Mouse (Mus musculus) heart, adult 2 months (tissue): ENCODE results near the gene Eid3. TPM values are rescaled to one million over a fixed set of nuclear protein-coding genes. Genes with fewer than 3 reads are reported as not detected.

ENCODE experiments used
- DNase-seq, 2 experiments: peaks; one replicate each; pipeline ENCODE4 v3.0.0; 2021
- H3K27ac ChIP-seq: fragments of 200-600 bp; 2 replicates; pipeline ENCODE4 v1.8.1; 2022
- H3K27me3 ChIP-seq: fragments of 200-500 bp; 2 replicates; pipeline ENCODE4 v1.6.1; 2012; ENCODE audit warnings: mild to moderate bottlenecking, low read length, inconsistent platforms, mixed read lengths; ENCODE audit not compliant: control insufficient read depth, insufficient read depth
- H3K36me3 ChIP-seq: fragments of 200-500 bp; 2 replicates; pipeline ENCODE4 v1.6.1; 2012; ENCODE audit warnings: low read length, inconsistent platforms; ENCODE audit not compliant: control insufficient read depth, insufficient read depth
- H3K4me1 ChIP-seq: fragments of 200-500 bp; 2 replicates; pipeline ENCODE4 v1.6.1; 2011; ENCODE audit warnings: low read length; ENCODE audit not compliant: control insufficient read depth, insufficient read depth
- H3K4me3 ChIP-seq: fragments of 200-600 bp; 2 replicates; pipeline ENCODE4 v1.8.1; 2022
- H3K79me2 ChIP-seq: fragments of 200-500 bp; replicated peaks from 2 replicates; pipeline ENCODE4 v1.6.1; 2012; ENCODE audit warnings: mild to moderate bottlenecking, inconsistent platforms, low read length, moderate library complexity, mixed read lengths; ENCODE audit not compliant: control insufficient read depth, insufficient read depth
- H3K9ac ChIP-seq: fragments of 200-500 bp; 2 replicates; pipeline ENCODE4 v1.6.1; 2012; ENCODE audit warnings: low read depth, mild to moderate bottlenecking, control low read depth, inconsistent platforms, low read length, mixed read lengths
- CTCF ChIP-seq: fragments of 200-600 bp; IDR thresholded peaks from 2 replicates; pipeline ENCODE4 v1.8.1; 2022; ENCODE audit warnings: antibody characterized with exemption, mild to moderate bottlenecking, moderate library complexity
- EP300 ChIP-seq: fragments of 200-500 bp; IDR thresholded peaks from 2 replicates; pipeline ENCODE4 v1.6.1; 2011; ENCODE audit warnings: low read depth, low read length, control low read depth; ENCODE audit not compliant: insufficient read depth
- POLR2A ChIP-seq: fragments of 200-500 bp; IDR thresholded peaks from 2 replicates; pipeline ENCODE4 v1.6.1; 2011; ENCODE audit warnings: mild to moderate bottlenecking, low read depth, low read length, control low read depth; ENCODE audit not compliant: insufficient read depth
- WGBS: fragments of 180-500 bp; shearing (Covaris S2); methylation state at CpG from one replicate; pipeline ENCODE4 v1.1.7; 2018; 5-methylcytosine and 5-hydroxymethylcytosine counted together
- intact Hi-C: fragments of 180-260 bp; cut with DNase I; formaldehyde crosslinking; loops from one replicate; pipeline ENCODE4 v1.15.1; 2025
- polyA plus RNA-seq: library from polyadenylated mRNA; depleted of rRNA; stranded (reverse); fragments of >200 nt; gene quantifications from 2 replicates; pipeline ENCODE4 v1.2.3, GENCODE M21; 2012
- total RNA-seq, 2 experiments: library from RNA; stranded (reverse); gene quantifications; 2 replicates each; pipeline ENCODE4 v1.2.3; 2021

Eid3 gene
- total and polyA plus RNA-seq, 3 experiments, result 0.21 to 0.63 (median 0.45) TPM

GRCm38 (mm10) chr10:82897936-82898335 lies 31.5 kb downstream of the Eid3 start:
- no peaks in the 10 kb centered on the region for H3K27me3 ChIP-seq
- no peak overlapping the region for H3K27ac ChIP-seq
- no peak overlapping the region for H3K4me3 ChIP-seq
- no peaks in the 10 kb centered on the region for H3K36me3 ChIP-seq
- no peaks in the 10 kb centered on the region; the same call in 1 of the 2 replicates for H3K4me1 ChIP-seq
- no peak overlapping the region for H3K9ac ChIP-seq
- TF ChIP-seq EP300 (no peak), CTCF (no peak), POLR2A (no peak)
- no peaks in the 10 kb centered on the region for H3K79me2 ChIP-seq
- intact Hi-C loops, result no loop called here
- no peak for DNase-seq
- WGBS, result 97% methylated on average over 13 of the region's 13 CpGs

GRCm38 (mm10) chr10:82898893-82899292 lies 32.5 kb downstream of the Eid3 start:
- intact Hi-C loops, result no loop called here
- H3K9ac ChIP-seq, result no peak overlapping the region
- WGBS, result 25% methylated on average over 7 of the region's 7 CpGs
- H3K27ac ChIP-seq, result peak overlapping the region; percentile 33
- no peaks in the 10 kb centered on the region for H3K36me3 ChIP-seq
- no peaks in the 10 kb centered on the region for H3K27me3 ChIP-seq
- peak in 1 of 2 experiments; percentile 13 for DNase-seq
- no peaks in the 10 kb centered on the region for H3K79me2 ChIP-seq
- no peak overlapping the region for H3K4me3 ChIP-seq
- no peak for TF ChIP-seq CTCF
- no peak for TF ChIP-seq POLR2A
- TF ChIP-seq EP300, result no peak
- no peaks in the 10 kb centered on the region; the same call in 1 of the 2 replicates for H3K4me1 ChIP-seq

- no peak for TF ChIP-seq EP300
- no peak for TF ChIP-seq POLR2A
- TF ChIP-seq CTCF, result no peak
- H3K27me3 ChIP-seq, result no peaks in the 10 kb centered on the region
- intact Hi-C loops, result loop anchor here (2.0 kb wide), 2 partner anchors 41 to 233 kb away; no protein-coding TSS in a partner anchor
- no peak for DNase-seq
- no peak overlapping the region for H3K4me3 ChIP-seq
- H3K36me3 ChIP-seq, result no peaks in the 10 kb centered on the region
- 48% methylated on average over 16 of the region's 16 CpGs for WGBS
- no peaks in the 10 kb centered on the region for H3K79me2 ChIP-seq
- no peak overlapping the region for H3K27ac ChIP-seq
- no peak overlapping the region for H3K9ac ChIP-seq
- no peaks in the 10 kb centered on the region; the same call in 1 of the 2 replicates for H3K4me1 ChIP-seq
Measured at GRCm38 (mm10) chr10:82899810-82900421, 33.5 kb downstream of the Eid3 start.

- TF ChIP-seq EP300 (no peak), POLR2A (no peak), CTCF (no peak)
- H3K4me3 ChIP-seq, result no peak overlapping the region
- intact Hi-C loops, result loop anchor here (2.0 kb wide), 2 partner anchors 42 to 234 kb away; no protein-coding TSS in a partner anchor
- H3K4me1 ChIP-seq, result no peaks in the 10 kb centered on the region; the same call in 1 of the 2 replicates
- H3K27ac ChIP-seq, result no peak overlapping the region
- no peak for DNase-seq
- H3K27me3 ChIP-seq, result no peaks in the 10 kb centered on the region
- H3K79me2 ChIP-seq, result no peaks in the 10 kb centered on the region
- H3K36me3 ChIP-seq, result no peaks in the 10 kb centered on the region
- H3K9ac ChIP-seq, result no peak overlapping the region
- WGBS, result 64% methylated on average over 7 of the region's 7 CpGs
Measured at GRCm38 (mm10) chr10:82900546-82900945, 34.1 kb downstream of the Eid3 start.

GRCm38 (mm10) chr10:82901436-82901835 lies 35.0 kb downstream of the Eid3 start:
- Histone ChIP-seq H3K9ac (no peak overlapping the region), H3K36me3 (no peaks in the 10 kb centered on the region), H3K4me3 (no peak overlapping the region), H3K27ac (no peak overlapping the region), H3K27me3 (no peaks in the 10 kb centered on the region), H3K4me1 (no peaks in the 10 kb centered on the region; the same call in 1 of the 2 replicates), H3K79me2 (no peaks in the 10 kb centered on the region)
- 3% methylated on average over 7 of the region's 7 CpGs for WGBS
- TF ChIP-seq POLR2A, result no peak
- TF ChIP-seq CTCF, result 0 out of 2 replicates have a peak, but pooled peaks have one; percentile 100
- peak; percentile 53; the same call in 1 of the 2 replicates for TF ChIP-seq EP300
- DNase-seq, result peak; percentile 81 to 91
- intact Hi-C loops, result loop anchor here (1.0 to 2.0 kb wide), 3 partner anchors 43 to 235 kb away; no protein-coding TSS in a partner anchor

- DNase-seq, result no peak
- no peaks in the 10 kb centered on the region for H3K36me3 ChIP-seq
- 74% methylated on average over 7 of the region's 7 CpGs for WGBS
- no peak for TF ChIP-seq POLR2A
- TF ChIP-seq EP300, result no peak
- no peak for TF ChIP-seq CTCF
- no peaks in the 10 kb centered on the region for H3K4me1 ChIP-seq
- intact Hi-C loops, result loop anchor here (2.0 to 5.0 kb wide), 3 partner anchors 194 to 446 kb away; no protein-coding TSS in a partner anchor
- H3K27ac ChIP-seq, result no peak overlapping the region
- H3K27me3 ChIP-seq, result no peaks in the 10 kb centered on the region
- no peak overlapping the region for H3K9ac ChIP-seq
- no peak overlapping the region for H3K4me3 ChIP-seq
- no peaks in the 10 kb centered on the region for H3K79me2 ChIP-seq
Measured at GRCm38 (mm10) chr10:82908526-82908925, 42.1 kb downstream of the Eid3 start.
